Mouse (Mus musculus) right cerebral cortex, postnatal 25 days (tissue): ENCODE measurements at regions not wholly inside any gene's neighbourhood (a gene's known extent, or its start where the extent isn't known, plus 50 kb on each side); places are given as distances from the start of the nearest gene placed in this dataset.
A peak's percentile ranks its signal among the peaks of the same experiment; 100 is the strongest.

Source experiments
- DNase-seq: peaks from one replicate; pipeline ENCODE4 v3.0.0; 2022

DNA sequence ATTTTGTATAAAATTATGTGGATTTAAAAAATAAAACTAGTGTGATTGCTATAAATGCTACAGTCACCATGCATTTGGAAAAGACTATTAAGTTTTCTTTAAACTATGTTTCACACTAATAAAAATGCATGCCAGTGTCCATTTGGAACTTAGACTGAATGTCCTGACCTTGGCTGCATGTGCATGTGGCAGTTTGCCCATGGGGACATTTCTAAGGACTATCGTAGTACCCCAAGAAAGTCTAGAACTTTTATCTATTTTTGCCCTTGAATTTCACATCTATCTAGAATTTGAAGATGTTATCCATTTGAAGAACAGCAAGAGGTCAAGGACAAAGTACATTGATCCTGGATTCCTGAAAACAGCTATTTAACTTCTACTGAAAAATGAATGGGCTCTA lies 745.9 kb downstream of the Tmem182 start:
- DNase-seq: no peak

DNA sequence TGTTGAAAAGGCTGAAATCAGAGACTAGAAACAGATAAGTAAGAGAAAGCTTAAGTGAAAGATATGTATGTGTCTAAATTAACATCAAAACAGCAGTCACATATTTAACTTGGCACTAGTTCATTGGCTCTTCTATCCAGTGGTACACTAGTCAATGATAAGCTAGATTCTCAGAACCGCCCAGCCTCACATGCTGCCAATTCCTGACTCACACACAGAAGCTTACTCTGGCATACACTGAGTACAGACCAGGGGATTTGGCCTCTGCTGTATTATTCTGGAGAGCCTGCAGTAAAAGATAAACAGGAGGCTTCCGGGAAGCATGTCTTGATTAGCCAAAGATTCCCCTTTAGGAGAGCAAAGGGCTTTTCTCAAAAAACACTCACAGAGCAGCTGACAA lies 750.2 kb downstream of the Tmem182 start:
- no peak for DNase-seq

DNA sequence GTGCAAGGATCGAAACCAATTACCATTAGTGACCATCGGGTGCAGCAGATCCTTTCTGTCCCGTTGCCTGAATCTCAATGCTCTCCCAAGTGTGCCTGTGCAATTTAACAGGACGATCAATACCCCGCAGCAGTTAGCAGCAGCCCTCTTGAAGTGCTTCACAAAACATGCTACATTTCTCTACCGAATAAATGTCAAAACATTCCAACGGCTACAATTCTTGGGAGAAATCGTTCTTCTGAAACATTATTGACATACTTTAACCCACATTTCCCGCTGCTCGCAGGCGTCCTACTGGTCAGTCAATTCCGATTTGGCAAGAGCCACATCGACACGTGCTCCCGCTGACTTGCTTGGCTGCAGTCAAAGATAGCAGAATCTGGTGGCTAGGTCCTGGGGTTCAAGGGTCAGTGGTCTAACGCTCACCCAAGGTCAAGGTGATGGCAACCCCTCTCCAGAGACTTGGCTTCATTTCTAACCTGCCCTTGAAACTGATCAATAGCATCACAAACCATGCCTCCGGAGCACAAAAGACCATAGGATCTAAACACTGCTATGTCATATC lies 753.8 kb downstream of the Tmem182 start:
- DNase-seq: no peak

DNA sequence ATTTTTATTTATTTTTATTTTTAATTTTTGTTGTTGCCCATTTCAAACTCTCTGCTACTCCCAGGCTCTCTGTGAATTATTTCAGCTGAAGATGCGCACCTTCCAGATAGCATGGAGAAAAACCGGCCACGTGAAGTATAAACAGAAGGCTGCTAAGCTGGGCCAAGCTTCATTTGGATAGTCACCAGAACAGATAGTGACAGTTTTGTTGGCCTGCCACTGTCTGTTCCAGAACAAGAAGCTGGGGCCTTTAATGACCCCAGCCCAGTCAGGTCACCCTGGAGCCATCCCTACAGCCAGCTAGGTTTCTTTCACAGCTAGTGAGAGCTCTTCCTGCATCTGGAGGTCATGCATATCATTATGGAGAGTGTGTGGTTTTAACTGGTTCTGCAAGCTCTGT lies 754.6 kb downstream of the Tmem182 start:
- no peak for DNase-seq

DNA sequence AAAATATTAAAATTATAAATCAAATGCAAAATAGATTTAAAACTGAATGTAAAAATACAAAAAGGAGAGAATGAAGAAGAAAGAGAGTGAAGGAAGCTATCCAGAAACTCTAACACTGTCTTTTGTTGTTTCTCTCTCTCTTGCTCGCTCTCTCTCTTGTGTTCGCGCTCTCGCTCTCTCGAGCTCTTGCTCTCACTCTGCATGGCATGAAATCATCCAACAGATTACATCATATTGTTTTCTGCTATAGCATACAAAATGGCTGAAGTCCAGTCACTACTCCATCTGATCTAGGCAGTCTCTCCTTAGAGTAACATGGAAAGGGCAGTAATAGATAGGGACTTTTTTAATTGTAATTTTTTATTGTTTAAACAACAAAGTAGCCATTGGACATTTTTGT lies 798.1 kb downstream of the Tmem182 start:
- no peak for DNase-seq

DNA sequence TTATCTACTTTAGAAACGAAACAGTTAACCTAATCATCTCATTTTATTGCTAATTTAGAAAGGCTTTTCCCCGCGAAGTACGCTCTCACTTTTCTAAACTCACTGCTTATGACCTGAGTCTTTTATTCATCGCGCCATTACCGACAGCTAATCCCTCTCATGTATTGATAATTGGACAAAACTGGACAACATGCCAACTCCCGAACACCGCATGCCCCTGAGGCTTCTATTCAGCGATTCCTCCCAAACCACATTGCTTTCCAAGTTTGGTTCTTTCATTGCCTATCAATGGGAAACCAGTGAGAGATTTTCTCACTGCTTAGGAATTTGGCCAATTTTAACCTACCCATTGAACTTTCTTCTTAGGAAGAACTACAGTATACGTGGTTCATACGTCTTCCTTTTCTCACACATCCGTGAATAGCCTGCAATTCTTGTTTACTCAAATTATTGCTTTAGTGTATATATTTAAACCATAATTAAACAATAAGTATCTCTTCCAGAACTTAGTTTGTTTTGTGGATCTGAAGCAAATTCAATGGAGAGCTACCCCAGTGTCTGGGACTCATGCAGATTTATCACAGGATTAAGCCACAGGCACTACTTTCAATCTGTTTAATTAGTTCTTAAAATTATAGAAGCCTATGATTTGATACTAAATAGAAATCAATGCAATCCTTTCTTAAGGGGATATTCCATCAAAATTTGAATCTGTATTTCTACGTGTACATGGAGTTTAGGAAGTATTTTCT lies 799.8 kb downstream of the Tmem182 start:
- no peak for DNase-seq

DNA sequence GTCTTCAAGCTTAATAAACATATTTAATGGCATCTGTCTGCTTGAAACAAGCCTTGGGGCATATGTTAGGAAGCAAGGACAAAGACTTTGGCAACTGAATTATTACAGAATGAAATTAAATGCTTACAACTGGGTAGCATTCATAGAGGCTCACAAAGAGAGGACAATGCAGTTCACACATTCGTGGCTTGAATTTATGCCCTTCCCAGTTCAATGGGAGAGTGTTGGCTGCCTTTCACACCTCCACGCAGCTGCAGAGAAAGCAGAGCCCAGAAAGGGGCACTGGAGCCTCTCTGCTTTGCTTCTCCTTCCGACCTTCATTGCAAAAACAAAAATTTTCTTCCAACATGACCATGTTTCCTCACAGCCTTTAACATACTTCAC lies 800.3 kb downstream of the Tmem182 start:
- DNase-seq: no peak

DNA sequence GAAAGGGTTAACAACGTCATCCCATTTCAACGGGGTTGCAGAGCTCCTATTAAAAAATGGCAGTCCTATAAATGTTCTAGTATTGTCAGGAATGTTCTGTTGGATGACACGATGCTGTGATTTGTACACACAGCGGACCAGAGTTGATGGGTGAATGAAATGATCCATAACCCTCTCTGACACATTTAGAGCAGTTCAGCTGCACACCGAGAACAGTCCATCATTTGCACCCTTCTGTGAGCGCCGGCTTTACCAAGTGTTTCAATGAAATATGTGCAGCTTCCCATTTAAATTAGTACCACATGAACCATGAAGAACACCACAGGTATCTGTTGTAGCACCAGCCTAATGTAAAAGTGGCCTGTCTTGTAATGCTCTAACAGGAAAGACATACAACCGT lies 805.4 kb downstream of the Tmem182 start:
- DNase-seq: no peak

DNA sequence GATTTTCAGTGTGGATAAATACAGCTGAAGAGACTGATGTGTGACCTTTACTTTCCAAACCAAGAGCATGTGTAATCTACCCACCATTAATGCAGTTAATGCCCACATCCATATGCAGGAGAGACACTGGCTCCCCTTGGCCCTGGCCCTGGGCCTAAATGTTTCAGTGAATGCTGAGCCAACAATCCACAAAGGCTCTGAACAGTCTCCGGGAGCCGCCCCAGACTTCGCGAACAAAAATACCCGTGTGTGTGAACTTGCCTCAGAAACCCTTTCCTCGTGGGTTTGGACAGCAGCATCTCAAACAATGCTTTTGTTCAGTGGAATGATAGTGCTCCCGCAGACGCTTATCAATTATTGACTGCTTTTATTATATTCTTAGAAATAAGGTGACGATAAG lies 846.4 kb downstream of the Tmem182 start:
- DNase-seq: no peak

DNA sequence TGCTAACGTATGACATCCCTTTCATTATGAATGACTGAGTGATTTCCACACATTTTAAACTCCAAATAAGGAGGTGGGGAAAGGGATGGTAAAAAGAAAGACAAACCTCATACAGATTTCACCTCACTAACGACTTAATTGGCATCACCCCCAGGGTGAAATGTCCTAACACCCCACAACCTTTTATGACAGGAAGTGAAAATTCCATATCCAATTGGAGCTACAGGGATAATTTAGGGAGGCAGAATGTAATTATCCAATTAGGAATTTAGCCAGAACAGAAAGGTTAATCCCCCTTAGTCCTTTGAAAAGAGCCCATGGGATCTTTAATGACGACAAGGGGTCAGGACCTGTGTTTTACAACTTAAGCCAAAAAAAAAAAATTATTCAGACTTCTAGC lies 846.8 kb downstream of the Tmem182 start:
- DNase-seq: no peak

DNA sequence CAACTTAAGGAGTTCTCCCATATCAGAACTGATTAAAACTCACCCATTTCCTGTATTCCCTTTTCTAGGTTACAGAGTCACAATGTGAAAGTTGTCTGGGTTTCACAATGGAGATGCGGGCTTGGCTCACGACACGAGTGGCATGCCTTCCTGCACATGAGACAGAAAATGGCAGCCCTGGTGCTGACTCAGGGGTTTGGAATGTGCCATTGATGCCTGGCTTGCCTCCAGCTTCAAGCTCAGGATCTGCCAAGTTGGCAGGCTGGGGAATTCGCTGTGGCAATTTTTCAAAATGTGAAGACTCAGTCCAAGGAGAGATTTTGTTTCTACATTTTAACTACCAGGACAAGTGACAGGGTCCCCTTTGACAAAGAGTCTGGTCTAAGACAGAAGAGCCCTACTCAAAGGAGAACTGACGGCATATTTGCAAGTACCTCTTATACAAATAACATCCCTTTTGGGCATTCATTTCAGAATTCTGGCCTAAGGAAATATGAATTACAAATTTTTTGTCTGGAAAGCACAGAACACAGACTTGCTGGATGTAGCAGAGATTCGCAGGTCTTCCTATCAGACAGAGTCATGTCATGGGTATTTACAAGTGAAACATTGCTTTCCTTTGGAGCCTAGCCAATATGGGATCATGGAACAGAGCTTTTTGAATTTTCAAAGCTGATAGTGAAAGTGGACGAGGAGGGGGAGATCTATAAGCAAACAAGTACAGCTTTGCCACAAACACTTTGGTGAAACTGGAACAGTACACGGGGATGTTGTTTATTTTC lies 847.4 kb downstream of the Tmem182 start:
- DNase-seq: peak; percentile 22

DNA sequence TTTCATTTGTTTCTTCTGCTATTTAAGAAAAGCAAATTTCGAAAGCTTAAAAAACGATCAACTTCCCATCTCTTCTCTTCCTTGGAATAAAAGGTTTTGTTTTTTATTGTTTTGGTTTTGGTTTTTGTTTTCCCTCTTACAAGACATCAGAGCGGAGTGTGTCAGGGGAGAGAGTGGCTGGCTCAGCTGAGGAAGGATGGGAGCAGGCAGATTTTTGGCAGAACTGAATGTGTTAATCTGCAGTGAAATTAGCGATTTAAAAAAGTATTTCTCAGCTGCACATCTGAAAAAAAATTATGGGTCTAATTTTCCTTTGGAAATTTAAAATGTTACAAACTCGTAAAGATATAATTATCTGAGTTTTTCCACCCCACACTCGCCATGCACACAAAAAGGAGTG lies 868.7 kb downstream of the Tmem182 start:
- DNase-seq: no peak

DNA sequence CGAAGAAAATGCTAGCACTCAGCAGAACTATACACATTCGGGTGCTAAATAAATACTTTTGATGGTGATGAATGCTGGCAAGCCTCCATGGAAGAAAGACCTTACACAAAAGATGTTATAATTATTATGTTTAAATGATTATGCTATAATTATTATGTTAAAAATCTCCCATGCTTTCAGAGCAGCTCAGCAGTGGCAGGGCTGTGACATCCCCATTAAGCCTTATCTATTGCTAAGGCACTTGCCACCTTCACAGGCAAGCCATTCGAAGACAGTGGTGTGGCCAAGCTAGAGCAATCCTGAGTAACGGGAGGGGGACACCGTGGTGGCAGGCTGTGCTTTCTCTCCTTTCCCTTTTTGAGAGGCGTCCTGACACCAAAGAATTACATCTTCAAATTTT lies 869.9 kb downstream of the Tmem182 start:
- DNase-seq: no peak

DNA sequence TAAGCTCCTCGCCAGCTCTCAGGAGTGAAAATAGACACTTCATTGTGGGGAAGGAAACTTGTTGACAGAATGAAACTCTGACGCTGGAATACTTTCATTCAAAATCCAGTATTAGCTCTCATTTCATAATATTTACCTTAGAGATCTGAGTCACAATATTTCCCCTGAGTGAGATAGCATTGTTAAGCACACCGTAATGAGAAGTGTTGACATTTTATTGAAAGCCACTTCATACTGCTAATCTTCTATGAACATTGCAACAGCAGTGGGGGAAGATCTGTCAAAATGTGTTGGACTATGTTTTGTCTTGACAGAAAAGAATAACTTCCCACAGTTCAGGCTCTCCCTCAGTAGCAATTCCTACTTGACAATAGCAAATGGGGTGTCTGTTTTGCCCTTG lies 900.3 kb downstream of the Tmem182 start:
- DNase-seq: no peak

DNA sequence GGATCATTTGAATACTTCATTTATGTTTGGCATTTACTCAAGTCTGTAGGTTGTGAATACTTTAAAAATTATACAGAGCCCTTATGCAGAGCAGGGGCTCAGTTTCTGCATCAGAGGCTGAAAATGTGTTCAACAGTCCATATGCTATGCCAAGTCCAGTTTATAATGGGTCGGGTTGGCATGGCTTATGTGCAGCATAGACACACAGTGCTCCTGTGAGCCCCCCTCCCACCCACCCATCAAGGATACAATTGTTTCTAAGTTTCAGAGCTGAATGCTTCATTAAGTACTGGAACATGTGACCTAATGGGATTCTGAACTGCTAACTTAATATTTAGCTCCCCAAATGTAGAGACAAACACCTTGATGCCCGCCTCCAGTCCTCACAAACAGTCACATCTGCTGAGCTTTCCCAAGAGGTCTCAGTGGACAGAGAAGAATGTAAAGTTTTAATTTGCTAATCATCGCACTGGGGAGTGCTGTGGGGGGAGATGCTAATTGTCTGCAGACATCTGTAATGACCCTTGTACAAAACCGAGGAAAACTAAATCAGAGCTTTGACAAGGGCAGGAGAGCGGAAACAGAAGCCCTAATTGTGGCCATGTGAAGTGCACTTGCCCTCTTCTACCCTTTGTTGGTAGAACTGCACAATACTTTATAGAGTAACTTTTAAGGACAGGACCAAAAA lies 937.4 kb downstream of the Tmem182 start:
- no peak for DNase-seq

DNA sequence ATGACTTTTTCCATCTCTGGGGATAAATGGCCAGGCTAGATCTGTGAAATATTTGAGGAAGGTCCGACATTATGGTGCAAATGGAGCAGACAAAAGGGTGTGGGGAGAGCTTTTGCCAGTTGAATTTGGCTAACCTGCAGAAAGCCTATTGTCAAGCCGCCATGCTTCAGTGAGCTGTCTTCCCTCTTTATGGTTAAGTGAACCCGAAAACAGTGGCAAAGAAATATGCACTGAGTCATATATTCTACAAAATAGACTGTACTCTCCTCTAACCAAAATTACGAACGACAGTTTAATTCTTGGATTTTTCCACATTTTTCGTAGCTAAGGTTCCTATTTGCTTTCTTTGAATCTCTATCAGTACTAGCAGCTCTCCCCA lies 937.9 kb downstream of the Tmem182 start:
- DNase-seq: no peak

DNA sequence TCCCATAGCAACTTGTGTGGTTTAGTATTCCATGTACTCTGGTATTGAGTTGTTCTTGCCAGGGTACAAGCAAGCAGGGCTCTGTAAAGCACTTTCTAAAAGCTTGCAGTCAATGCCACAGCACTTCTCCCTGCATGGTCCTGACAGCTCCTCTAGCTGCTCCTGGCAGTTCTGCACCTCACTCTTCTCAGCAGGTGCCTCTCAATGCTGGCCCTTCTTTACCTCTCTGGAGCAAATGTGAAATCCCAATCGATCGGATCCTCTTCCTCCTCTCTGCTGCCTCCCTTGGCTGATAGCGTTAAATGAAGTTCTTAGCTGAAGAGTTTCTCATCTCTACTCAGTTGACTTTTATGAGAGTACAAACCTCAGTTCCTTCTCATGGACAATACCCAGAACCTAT lies 939.1 kb downstream of the Tmem182 start:
- DNase-seq: no peak

DNA sequence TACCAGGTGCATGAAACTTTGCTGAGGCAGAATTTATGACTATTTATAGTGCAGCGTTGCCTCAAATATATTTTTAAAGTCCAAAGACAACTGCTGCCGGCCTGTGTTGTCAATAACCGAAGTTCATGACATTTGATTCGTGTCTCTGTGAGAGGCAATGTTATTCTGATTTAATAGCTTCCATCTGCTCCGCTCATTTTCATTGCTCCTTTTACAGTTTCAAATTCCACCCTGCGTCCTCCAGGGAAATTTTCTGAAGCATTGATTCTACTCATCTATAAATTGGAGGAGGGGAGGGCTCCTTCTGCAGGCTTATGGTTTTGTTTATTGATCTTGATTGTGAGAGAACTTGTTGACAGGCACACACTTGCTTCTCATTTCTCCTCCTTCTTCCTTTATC lies 936.2 kb upstream of the Pou3f3 start:
- DNase-seq: no peak
